ENCODE assay signal across 8 mouse cellular contexts in genomic region chr11:120357791-120358401, GRCm38 (mm10). TPM values are rescaled to one million over a fixed set of nuclear protein-coding genes. Genes with fewer than 3 reads are reported as not detected.
DNase-seq lines count a peak whose midpoint lies in the region; ATAC-seq lines count a peak whose summit lies in the region.

No protein-coding gene starts in this region.

- H3K27me3 ChIP-seq in forebrain, embryonic 13.5 days, result no peaks in the 10 kb centered on the region
- H3K27me3 ChIP-seq in heart, embryonic 16.5 days (ENCODE audit: control insufficient read depth, insufficient read depth, low read length), result no peaks in the 10 kb centered on the region
- H3K27me3 ChIP-seq in liver, embryonic 13.5 days, result peaks cover 6% of the 10 kb centered on the region; the same call in 1 of the 2 replicates

- 3% methylated on average over 10 of the region's 10 CpGs for WGBS in forebrain, embryonic 13.5 days
- 16% methylated on average over 10 of the region's 10 CpGs for WGBS in heart, embryonic 16.5 days
- WGBS in liver, embryonic 13.5 days (ENCODE audit: insufficient replicate concordance), result 37% methylated on average over 10 of the region's 10 CpGs

- no peaks in the 10 kb centered on the region for H3K36me3 ChIP-seq in forebrain, embryonic 13.5 days (ENCODE audit: poor library complexity, severe bottlenecking)
- H3K36me3 ChIP-seq in heart, embryonic 16.5 days (ENCODE audit: control insufficient read depth, insufficient read depth), result no peaks in the 10 kb centered on the region
- H3K36me3 ChIP-seq in liver, embryonic 13.5 days, result no peaks in the 10 kb centered on the region

- H3K4me3 ChIP-seq in forebrain, embryonic 13.5 days, result no peak overlapping the region
- H3K4me3 ChIP-seq in heart, embryonic 16.5 days (ENCODE audit: low read length), result no peak overlapping the region
- H3K4me3 ChIP-seq in liver, embryonic 13.5 days (replicated peaks), result no peak overlapping the region

- peak overlapping the region; percentile 48 for H3K9ac ChIP-seq in forebrain, embryonic 13.5 days
- peak overlapping the region; percentile 12; the same call in 1 of the 2 replicates for H3K9ac ChIP-seq in heart, embryonic 16.5 days (ENCODE audit: low read length)
- H3K9ac ChIP-seq in liver, embryonic 13.5 days, result 0 out of 2 replicates have a peak overlapping the region, but pooled peaks have one; percentile 2

- peaks cover 42% of the 10 kb centered on the region for H3K4me1 ChIP-seq in forebrain, embryonic 13.5 days
- peaks cover 39% of the 10 kb centered on the region for H3K4me1 ChIP-seq in heart, embryonic 16.5 days (ENCODE audit: control insufficient read depth, insufficient read depth, low read length)
- H3K4me1 ChIP-seq in liver, embryonic 13.5 days (replicated peaks), result peaks cover 56% of the 10 kb centered on the region

- H3K4me2 ChIP-seq in forebrain, embryonic 13.5 days, result peak overlapping the region; percentile 52
- no peak overlapping the region; the same call in 1 of the 2 replicates for H3K4me2 ChIP-seq in heart, embryonic 16.5 days (ENCODE audit: low read depth, low read length)
- H3K4me2 ChIP-seq in liver, embryonic 13.5 days, result 0 out of 2 replicates have a peak overlapping the region, but pooled peaks have one; percentile 9

- DNase-seq in brain, adult 2 months (ENCODE audit: low read depth, low spot score), result peak; percentile 87
- DNase-seq in kidney, postnatal 10 days, result peak; percentile 90
- no peak for DNase-seq in liver, embryonic 13.5 days

- peak; percentile 85 for ATAC-seq in forebrain, embryonic 13.5 days
- peak; percentile 24; the same call in 1 of the 2 replicates for ATAC-seq in heart, embryonic 16.5 days (replicated peaks; ENCODE audit: extremely low read depth, insufficient read depth, low FRiP score)
- no peak for ATAC-seq in liver, embryonic 13.5 days (ENCODE audit: low read depth)
- ATAC-seq in monocyte, adult 5-6 weeks (replicated peaks; ENCODE audit: insufficient number of reproducible peaks, low FRiP score, low TSS enrichment, poor library complexity, severe bottlenecking), result peak; percentile 32
- ATAC-seq in erythroblast, adult 5-6 weeks (replicated peaks; ENCODE audit: low FRiP score, poor library complexity, severe bottlenecking), result no peak
- ATAC-seq in CD4-positive, CD25-positive, alpha-beta regulatory T cell, adult 4 months, result no peak

- H3K27ac ChIP-seq in forebrain, embryonic 13.5 days, result peak overlapping the region; percentile 96
- H3K27ac ChIP-seq in heart, embryonic 16.5 days (ENCODE audit: low read length), result peak overlapping the region; percentile 40
- H3K27ac ChIP-seq in liver, embryonic 13.5 days, result peak overlapping the region; percentile 26; the same call in 1 of the 2 replicates

- no peaks in the 10 kb centered on the region for H3K9me3 ChIP-seq in forebrain, embryonic 13.5 days (replicated peaks)
- no peaks in the 10 kb centered on the region for H3K9me3 ChIP-seq in heart, embryonic 16.5 days (replicated peaks; ENCODE audit: control insufficient read depth, low read length)
- H3K9me3 ChIP-seq in liver, embryonic 13.5 days (replicated peaks), result no peaks in the 10 kb centered on the region

RNA-seq across cellular contexts. Expression of gene Fscn2, which starts 3.4 kb away (rescaled TPM):
- 1.3 and 1.7 TPM in 2 replicates for polyA plus RNA-seq in forebrain, embryonic 13.5 days (2015; fragmentation: Nextera tagmentation; extraction: Ambion mirVana)
- 0.71 and 0.91 TPM in 2 replicates for polyA plus RNA-seq in heart, embryonic 16.5 days (2015; fragmentation: Nextera tagmentation; extraction: Ambion mirVana)
- polyA plus RNA-seq in liver, embryonic 13.5 days (2015; fragmentation: Nextera tagmentation; extraction: Ambion mirVana), result not detected in 2 replicates
- total RNA-seq in monocyte, adult 5-6 weeks (2017), result 0.29 to 0.75 TPM in 2 of 3 replicates, not detected in the other
- total RNA-seq in erythroblast, adult 5-6 weeks (2015; ENCODE audit: low replicate concordance), result not detected in 2 replicates
- total RNA-seq in erythroblast, adult 5-6 weeks (2017; ENCODE audit: low replicate concordance), result not detected in 2 replicates
- polyA plus RNA-seq in CD4-positive, CD25-positive, alpha-beta regulatory T cell, adult 4 months (2017; shearing (Covaris generic)), result under 1 TPM; 0.67 to 0.99 TPM

RNA-seq across cellular contexts. Expression of gene Actg1, which starts 9.6 kb away (rescaled TPM):
- polyA plus RNA-seq in forebrain, embryonic 13.5 days (2015; fragmentation: Nextera tagmentation; extraction: Ambion mirVana), result 3,229 and 3,555 TPM in 2 replicates
- polyA plus RNA-seq in heart, embryonic 16.5 days (2015; fragmentation: Nextera tagmentation; extraction: Ambion mirVana), result 1,134 and 1,179 TPM in 2 replicates
- 712 and 750 TPM in 2 replicates for polyA plus RNA-seq in liver, embryonic 13.5 days (2015; fragmentation: Nextera tagmentation; extraction: Ambion mirVana)
- total RNA-seq in monocyte, adult 5-6 weeks (2017), result 1,753 to 2,142 TPM (median 1,849 TPM) in 3 replicates
- 637 and 655 TPM in 2 replicates for total RNA-seq in erythroblast, adult 5-6 weeks (2015; ENCODE audit: low replicate concordance)
- 301 and 341 TPM in 2 replicates for total RNA-seq in erythroblast, adult 5-6 weeks (2017; ENCODE audit: low replicate concordance)
- polyA plus RNA-seq in CD4-positive, CD25-positive, alpha-beta regulatory T cell, adult 4 months (2017; shearing (Covaris generic)), result 1,000 to 10,000 TPM; 2,387 to 3,192 TPM

RNA-seq across cellular contexts. Expression of gene Faap100, which starts 20.7 kb away (rescaled TPM):
- 51.0 and 63.1 TPM in 2 replicates for polyA plus RNA-seq in forebrain, embryonic 13.5 days (2015; fragmentation: Nextera tagmentation; extraction: Ambion mirVana)
- 28.8 and 37.3 TPM in 2 replicates for polyA plus RNA-seq in heart, embryonic 16.5 days (2015; fragmentation: Nextera tagmentation; extraction: Ambion mirVana)
- 7.8 and 8.7 TPM in 2 replicates for polyA plus RNA-seq in liver, embryonic 13.5 days (2015; fragmentation: Nextera tagmentation; extraction: Ambion mirVana)
- total RNA-seq in monocyte, adult 5-6 weeks (2017), result 5.5 to 16.4 TPM (median 9.4 TPM) in 3 replicates
- 0.96 and 3.6 TPM in 2 replicates for total RNA-seq in erythroblast, adult 5-6 weeks (2015; ENCODE audit: low replicate concordance)
- 1.4 and 2.9 TPM in 2 replicates for total RNA-seq in erythroblast, adult 5-6 weeks (2017; ENCODE audit: low replicate concordance)
- polyA plus RNA-seq in CD4-positive, CD25-positive, alpha-beta regulatory T cell, adult 4 months (2017; shearing (Covaris generic)), result 10 to 100 TPM; 17.8 to 27.0 TPM

Comparison
In these comparisons a context has a peak if more than half of its experiments do, and no peak if none do; other contexts are left out.
1. ATAC-seq: peak in forebrain, embryonic 13.5 days (single experiment), heart, embryonic 16.5 days (single experiment) and monocyte, adult 5-6 weeks (single experiment); none in liver, embryonic 13.5 days (single experiment), erythroblast, adult 5-6 weeks (single experiment) and CD4-positive, CD25-positive, alpha-beta regulatory T cell, adult 4 months (single experiment).
2. H3K27ac ChIP-seq: peak in every context shown above with its lines; median percentile 96 in forebrain, embryonic 13.5 days; 40 in heart, embryonic 16.5 days; 26 in liver, embryonic 13.5 days.
3. Peak in every context shown above with its lines, with median percentiles within 50 percentile points of each other: H3K9ac ChIP-seq.